Mouse (Mus musculus): ENCODE measurements around the gene Icam1. TPM values are rescaled to one million over a fixed set of nuclear protein-coding genes. Genes with fewer than 3 reads are reported as not detected.

Icam1 gene
- polyA plus RNA-seq, 1 experiment from 2014 or later: 11.9 TPM

DNA sequence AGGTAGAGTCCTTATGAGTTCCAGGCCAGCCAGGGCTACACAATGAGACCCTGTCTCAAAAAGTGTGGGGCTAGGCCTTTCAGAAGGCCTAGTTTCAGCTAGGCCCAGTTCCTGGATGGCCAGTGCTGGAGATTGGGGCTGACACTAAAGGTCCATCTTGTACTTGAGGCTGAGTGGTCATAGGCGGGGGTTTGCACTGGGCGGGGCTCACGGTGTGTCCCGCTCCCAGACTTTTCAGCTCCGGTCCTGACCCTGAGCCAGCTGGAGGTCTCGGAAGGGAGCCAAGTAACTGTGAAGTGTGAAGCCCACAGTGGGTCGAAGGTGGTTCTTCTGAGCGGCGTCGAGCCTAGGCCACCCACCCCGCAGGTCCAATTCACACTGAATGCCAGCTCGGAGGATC is 11.1 kb downstream of the Icam1 start:
- Histone ChIP-seq H3K4me3 (ENCODE audit: low read depth, low read length) (no peak overlapping the region), H3K27me3 (ENCODE audit: control insufficient read depth, insufficient read depth, low read depth, low read length) (peaks cover 2% of the 10 kb centered on the region), H3K4me1 (ENCODE audit: control insufficient read depth, low read depth, low read length) (peaks cover 34% of the 10 kb centered on the region), H3K27ac (ENCODE audit: low read length) (peak overlapping the region; percentile 6), H3K9ac (ENCODE audit: low read depth, low read length) (no peak overlapping the region), H3K4me2 (ENCODE audit: low read depth, low read length) (no peak overlapping the region), H3K36me3 (ENCODE audit: control insufficient read depth, insufficient read depth) (no peaks in the 10 kb centered on the region), H3K9me3 (replicated peaks; ENCODE audit: control insufficient read depth, low read length) (no peaks in the 10 kb centered on the region)
- 84% methylated on average over 12 of the region's 12 CpGs for WGBS (ENCODE audit: insufficient replicate concordance)
- ATAC-seq (ENCODE audit: low read depth): no peak

DNA sequence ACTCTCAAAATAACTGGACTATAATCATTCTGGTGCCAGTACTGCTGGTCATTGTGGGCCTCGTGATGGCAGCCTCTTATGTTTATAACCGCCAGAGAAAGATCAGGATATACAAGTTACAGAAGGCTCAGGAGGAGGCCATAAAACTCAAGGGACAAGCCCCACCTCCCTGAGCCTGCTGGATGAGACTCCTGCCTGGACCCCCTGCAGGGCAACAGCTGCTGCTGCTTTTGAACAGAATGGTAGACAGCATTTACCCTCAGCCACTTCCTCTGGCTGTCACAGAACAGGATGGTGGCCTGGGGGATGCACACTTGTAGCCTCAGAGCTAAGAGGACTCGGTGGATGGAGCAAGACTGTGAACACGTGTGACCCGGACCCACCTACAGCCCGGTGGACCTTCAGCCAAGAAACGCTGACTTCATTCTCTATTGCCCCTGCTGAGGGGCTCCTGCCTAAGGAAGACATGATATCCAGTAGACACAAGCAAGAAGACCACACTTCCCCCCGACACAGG is 12.0 kb downstream of the Icam1 start:
- H3K4me2 ChIP-seq (ENCODE audit: low read depth, low read length): no peak overlapping the region
- H3K36me3 ChIP-seq (ENCODE audit: control insufficient read depth, insufficient read depth): no peaks in the 10 kb centered on the region
- peaks cover 44% of the 10 kb centered on the region for H3K4me1 ChIP-seq (ENCODE audit: control insufficient read depth, low read depth, low read length)
- H3K9ac ChIP-seq (ENCODE audit: low read depth, low read length): peak overlapping the region; percentile 21; the same call in 1 of the 2 replicates
- peaks cover 12% of the 10 kb centered on the region for H3K27me3 ChIP-seq (ENCODE audit: control insufficient read depth, insufficient read depth, low read depth, low read length)
- no peak for ATAC-seq (ENCODE audit: low read depth)
- no peak overlapping the region for H3K4me3 ChIP-seq (ENCODE audit: low read depth, low read length)
- peak overlapping the region; percentile 96 for H3K27ac ChIP-seq (ENCODE audit: low read length)
- H3K9me3 ChIP-seq (replicated peaks; ENCODE audit: control insufficient read depth, low read length): no peaks in the 10 kb centered on the region
- 72% methylated on average over 8 of the region's 8 CpGs for WGBS (ENCODE audit: insufficient replicate concordance)

DNA sequence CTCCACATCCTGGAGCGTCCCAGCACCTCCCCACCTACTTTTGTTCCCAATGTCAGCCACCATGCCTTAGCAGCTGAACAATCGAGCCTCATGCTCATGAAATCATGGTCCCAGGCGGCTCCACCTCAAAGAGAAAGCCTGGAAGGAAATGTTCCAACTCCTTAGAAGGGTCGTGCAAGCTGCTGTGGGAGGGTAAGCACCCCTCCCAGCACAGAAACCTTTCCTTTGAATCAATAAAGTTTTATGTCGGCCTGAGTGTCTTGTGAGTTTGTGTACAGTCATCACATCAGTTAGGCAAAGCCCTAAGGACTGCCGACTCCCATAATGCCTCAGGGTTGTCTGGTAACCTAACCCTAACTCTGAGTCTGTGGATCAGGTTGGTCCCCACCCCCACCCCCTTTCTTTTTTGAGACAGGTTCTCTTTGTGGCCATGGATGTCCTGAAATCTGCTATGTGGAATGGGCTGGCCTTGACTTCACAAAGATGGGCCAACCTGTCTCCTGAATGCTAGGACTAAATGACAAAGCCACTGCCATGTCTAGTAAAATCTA is 12.8 kb downstream of the Icam1 start:
- peak overlapping the region; percentile 92 for H3K9ac ChIP-seq (ENCODE audit: low read depth, low read length)

DNA sequence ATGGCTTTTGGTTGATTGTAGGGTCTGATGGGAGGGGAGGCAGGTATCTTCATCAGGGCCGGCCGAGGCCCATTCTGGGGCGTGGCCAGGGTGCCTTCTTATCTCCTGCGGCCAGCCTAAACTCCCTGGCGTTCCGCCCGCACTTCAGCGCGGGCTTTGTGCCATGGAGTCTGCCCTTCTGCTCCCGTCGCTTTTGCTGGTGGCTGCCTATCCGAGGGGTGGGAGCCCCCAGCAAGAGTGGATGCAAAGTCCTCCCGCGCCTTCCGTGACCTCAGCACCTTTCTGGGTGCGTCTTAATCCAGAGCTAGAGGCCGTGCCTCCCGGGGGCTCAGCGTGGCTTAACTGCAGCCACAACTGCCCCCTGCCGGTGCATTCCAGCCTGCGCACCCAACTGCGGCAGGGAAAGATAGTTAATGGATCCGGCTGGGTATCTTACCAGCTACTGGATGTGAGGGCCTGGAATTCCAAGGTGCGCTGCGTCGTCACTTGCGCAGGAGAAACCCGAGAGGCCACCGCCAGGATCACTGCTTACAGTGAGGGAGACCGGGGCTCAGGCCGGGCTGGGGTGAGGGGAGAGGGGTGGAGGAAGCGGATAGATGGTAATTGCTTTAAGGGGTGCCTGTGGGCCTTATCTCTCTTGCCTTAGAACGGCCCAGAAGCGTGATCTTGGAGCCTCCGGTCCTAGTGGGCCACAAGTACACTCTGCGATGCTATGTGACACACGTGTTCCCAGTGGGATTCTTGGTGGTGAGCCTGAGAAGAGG is 13.7 kb downstream of the Icam1 start, which contains the start of gene Icam4:
Gene Icam4 (plus strand): TSS at position 83 of the 764 bp plus-strand sequence.
- Histone ChIP-seq H3K36me3 (ENCODE audit: control insufficient read depth, insufficient read depth) (no peaks in the 10 kb centered on the region), H3K4me2 (ENCODE audit: low read depth, low read length) (peak within 1 kb of the TSS; percentile 99), H3K9ac (ENCODE audit: low read depth, low read length) (peak within 1 kb of the TSS; percentile 92), H3K27ac (ENCODE audit: low read length) (peak within 1 kb of the TSS; percentile 96), H3K9me3 (replicated peaks; ENCODE audit: control insufficient read depth, low read length) (no peaks in the 10 kb centered on the region), H3K27me3 (ENCODE audit: control insufficient read depth, insufficient read depth, low read depth, low read length) (peaks cover 28% of the 10 kb centered on the region), H3K4me3 (ENCODE audit: low read depth, low read length) (peak within 1 kb of the TSS; percentile 76), H3K4me1 (ENCODE audit: control insufficient read depth, low read depth, low read length) (peaks cover 53% of the 10 kb centered on the region)
- under 1% methylated on average over 37 of the region's 37 CpGs for WGBS (ENCODE audit: insufficient replicate concordance)
- peak; percentile 82 for ATAC-seq (ENCODE audit: low read depth)

More for the DNA sequence above, 12.8 kb downstream of the Icam1 start:
- no peaks in the 10 kb centered on the region for H3K36me3 ChIP-seq (ENCODE audit: control insufficient read depth, insufficient read depth)
- peak overlapping the region; percentile 96 for H3K27ac ChIP-seq (ENCODE audit: low read length)
- peaks cover 52% of the 10 kb centered on the region for H3K4me1 ChIP-seq (ENCODE audit: control insufficient read depth, low read depth, low read length)
- ATAC-seq (ENCODE audit: low read depth): no peak
- H3K4me3 ChIP-seq (ENCODE audit: low read depth, low read length): peak overlapping the region; percentile 76
- H3K27me3 ChIP-seq (ENCODE audit: control insufficient read depth, insufficient read depth, low read depth, low read length): peaks cover 20% of the 10 kb centered on the region
- H3K4me2 ChIP-seq (ENCODE audit: low read depth, low read length): peak overlapping the region; percentile 99
- 38% methylated on average over 6 of the region's 6 CpGs for WGBS (ENCODE audit: insufficient replicate concordance)
- no peaks in the 10 kb centered on the region for H3K9me3 ChIP-seq (replicated peaks; ENCODE audit: control insufficient read depth, low read length)

DNA sequence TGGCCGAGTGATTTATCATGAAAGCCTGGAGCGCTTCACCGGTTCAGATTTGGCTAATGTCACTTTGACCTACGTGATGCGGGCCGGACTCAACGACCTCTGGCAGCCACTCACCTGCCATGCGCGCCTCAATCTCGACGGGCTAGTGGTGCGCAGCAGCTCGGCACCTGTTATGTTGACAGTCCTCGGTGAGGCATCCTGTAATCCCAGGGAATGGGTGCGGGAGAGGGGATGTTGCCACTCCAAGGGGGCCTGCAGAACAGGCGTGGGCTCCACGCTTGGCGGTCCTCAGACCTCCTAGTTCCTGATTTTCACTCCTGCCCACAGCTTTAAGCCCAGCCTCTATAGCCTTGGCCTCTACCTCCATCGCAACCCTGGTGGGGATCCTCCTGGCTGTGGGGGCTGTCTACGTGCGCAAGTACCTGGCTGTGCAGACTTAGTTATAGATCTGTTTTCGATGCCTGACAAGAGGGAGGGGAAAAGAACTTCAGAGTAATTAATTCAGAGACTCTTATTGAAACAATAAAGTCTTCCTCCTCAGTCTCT is 14.3 kb downstream of the Icam1 start:
- Histone ChIP-seq H3K4me1 (ENCODE audit: control insufficient read depth, low read depth, low read length) (peaks cover 56% of the 10 kb centered on the region), H3K27ac (ENCODE audit: low read length) (peak overlapping the region; percentile 96), H3K36me3 (ENCODE audit: control insufficient read depth, insufficient read depth) (no peaks in the 10 kb centered on the region), H3K9me3 (replicated peaks; ENCODE audit: control insufficient read depth, low read length) (no peaks in the 10 kb centered on the region), H3K4me3 (ENCODE audit: low read depth, low read length) (peak overlapping the region; percentile 76), H3K27me3 (ENCODE audit: control insufficient read depth, insufficient read depth, low read depth, low read length) (peaks cover 34% of the 10 kb centered on the region), H3K4me2 (ENCODE audit: low read depth, low read length) (peak overlapping the region; percentile 99), H3K9ac (ENCODE audit: low read depth, low read length) (peak overlapping the region; percentile 92)
- WGBS (ENCODE audit: insufficient replicate concordance): 11% methylated on average over 22 of the region's 22 CpGs
- ATAC-seq (ENCODE audit: low read depth): no peak

DNA sequence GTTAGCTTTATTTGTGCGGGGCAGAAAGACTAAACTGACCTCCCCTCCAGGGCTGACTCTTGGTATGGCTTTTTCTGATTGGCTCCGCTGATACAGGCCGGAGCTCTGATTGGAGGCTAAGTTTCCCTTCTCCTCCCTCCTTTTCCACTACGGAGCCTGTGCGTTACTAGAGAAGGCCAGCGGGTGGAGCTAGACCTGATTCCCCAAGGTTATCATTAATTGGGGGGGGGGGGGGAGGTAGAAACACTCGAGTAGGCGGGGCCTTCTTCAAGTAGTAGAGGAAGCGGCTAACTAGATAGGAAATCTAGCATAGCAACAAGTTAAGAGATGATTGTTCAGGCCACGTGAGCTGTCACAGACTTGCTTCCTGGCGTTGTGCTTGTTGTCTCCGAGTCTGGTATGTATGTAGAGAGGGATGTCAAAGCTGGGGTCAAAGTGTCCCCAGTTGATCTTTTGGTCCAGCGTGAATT is 15.0 kb downstream of the Icam1 start:
- ATAC-seq (ENCODE audit: low read depth): peak; percentile 69
- peak overlapping the region; percentile 92 for H3K9ac ChIP-seq (ENCODE audit: low read depth, low read length)

DNA sequence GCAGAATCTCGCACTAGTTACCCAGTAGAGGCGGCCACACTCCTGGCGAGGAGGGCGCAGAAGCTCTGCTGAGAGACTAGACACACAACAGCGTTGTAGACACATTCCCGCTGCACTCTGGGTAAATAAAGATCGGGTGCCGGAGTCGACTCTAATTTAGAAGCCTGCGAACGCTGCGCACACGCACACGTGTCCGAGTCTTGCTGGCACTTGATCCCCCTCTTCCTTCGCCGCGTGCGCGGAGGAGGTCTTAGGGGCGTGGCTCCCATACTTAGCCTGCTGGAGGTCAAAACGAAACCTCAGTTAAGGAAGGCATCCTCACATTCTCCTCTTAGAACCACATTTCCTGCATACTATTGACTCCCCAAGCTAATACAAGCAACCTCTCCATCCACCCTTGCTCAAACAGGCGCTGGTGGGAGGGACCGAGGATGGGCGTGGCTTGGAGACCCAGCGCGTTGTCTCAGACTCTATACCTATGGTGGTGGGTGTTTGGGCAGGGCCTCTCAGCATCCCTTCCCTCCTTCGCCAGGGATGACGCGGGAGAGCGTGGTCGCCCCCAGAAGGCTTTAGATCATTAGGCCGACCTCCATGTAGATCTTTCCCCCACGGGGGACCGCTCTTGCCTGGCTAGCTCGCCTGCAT is 15.6 kb downstream of the Icam1 start:
- H3K27ac ChIP-seq (ENCODE audit: low read length): peak overlapping the region; percentile 91
- peaks cover 56% of the 10 kb centered on the region for H3K4me1 ChIP-seq (ENCODE audit: control insufficient read depth, low read depth, low read length)
- peaks cover 47% of the 10 kb centered on the region for H3K27me3 ChIP-seq (ENCODE audit: control insufficient read depth, insufficient read depth, low read depth, low read length)
- WGBS (ENCODE audit: insufficient replicate concordance): under 1% methylated on average over 36 of the region's 36 CpGs
- H3K4me3 ChIP-seq (ENCODE audit: low read depth, low read length): peak overlapping the region; percentile 76
- peak overlapping the region; percentile 99 for H3K4me2 ChIP-seq (ENCODE audit: low read depth, low read length)
- ATAC-seq (ENCODE audit: low read depth): no peak
- peak overlapping the region; percentile 66 for H3K9ac ChIP-seq (ENCODE audit: low read depth, low read length)
- H3K9me3 ChIP-seq (replicated peaks; ENCODE audit: control insufficient read depth, low read length): no peaks in the 10 kb centered on the region
- no peaks in the 10 kb centered on the region for H3K36me3 ChIP-seq (ENCODE audit: control insufficient read depth, insufficient read depth)

More for the DNA sequence above, 15.0 kb downstream of the Icam1 start:
- Histone ChIP-seq H3K4me2 (ENCODE audit: low read depth, low read length) (peak overlapping the region; percentile 99), H3K4me3 (ENCODE audit: low read depth, low read length) (peak overlapping the region; percentile 76), H3K9me3 (replicated peaks; ENCODE audit: control insufficient read depth, low read length) (no peaks in the 10 kb centered on the region), H3K27ac (ENCODE audit: low read length) (peak overlapping the region; percentile 96), H3K36me3 (ENCODE audit: control insufficient read depth, insufficient read depth) (no peaks in the 10 kb centered on the region), H3K27me3 (ENCODE audit: control insufficient read depth, insufficient read depth, low read depth, low read length) (peaks cover 41% of the 10 kb centered on the region), H3K4me1 (ENCODE audit: control insufficient read depth, low read depth, low read length) (peaks cover 56% of the 10 kb centered on the region)
- under 1% methylated on average over 13 of the region's 13 CpGs for WGBS (ENCODE audit: insufficient replicate concordance)

DNA sequence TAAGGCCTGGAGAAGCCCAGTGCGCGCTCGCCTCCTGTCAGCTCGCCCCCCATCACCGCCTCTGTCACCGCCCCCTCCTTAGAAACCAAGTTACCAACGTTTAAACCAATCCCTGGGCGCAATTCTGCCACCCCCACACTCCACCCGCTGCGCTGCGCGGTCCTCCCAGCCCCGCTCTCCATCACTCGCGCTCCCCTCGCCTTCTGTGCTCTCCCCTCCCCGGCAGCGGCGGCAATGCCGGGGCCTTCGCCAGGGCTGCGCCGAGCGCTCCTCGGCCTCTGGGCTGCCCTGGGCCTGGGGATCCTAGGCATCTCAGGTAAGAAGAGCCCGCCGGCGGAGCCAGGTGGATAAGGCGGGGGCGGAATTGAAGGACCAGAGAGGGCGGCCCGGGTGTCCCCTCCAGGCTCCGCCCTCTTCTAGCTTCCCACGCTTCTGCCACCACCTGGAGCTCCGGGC is 16.1 kb downstream of the Icam1 start, which contains the start of gene Icam5:
Gene Icam5 (plus strand): TSS at position 178 of the 456 bp plus-strand sequence.
- peak within 1 kb of the TSS; percentile 91 for H3K27ac ChIP-seq (ENCODE audit: low read length)
- WGBS (ENCODE audit: insufficient replicate concordance): under 1% methylated on average over 35 of the region's 35 CpGs
- ATAC-seq (ENCODE audit: low read depth): no peak
- no peaks in the 10 kb centered on the region for H3K9me3 ChIP-seq (replicated peaks; ENCODE audit: control insufficient read depth, low read length)
- peak within 1 kb of the TSS; percentile 76 for H3K4me3 ChIP-seq (ENCODE audit: low read depth, low read length)
- H3K36me3 ChIP-seq (ENCODE audit: control insufficient read depth, insufficient read depth): no peaks in the 10 kb centered on the region
- peaks cover 56% of the 10 kb centered on the region for H3K4me1 ChIP-seq (ENCODE audit: control insufficient read depth, low read depth, low read length)
- peak within 1 kb of the TSS; percentile 99 for H3K4me2 ChIP-seq (ENCODE audit: low read depth, low read length)
- peak within 1 kb of the TSS; percentile 66 for H3K9ac ChIP-seq (ENCODE audit: low read depth, low read length)
- H3K27me3 ChIP-seq (ENCODE audit: control insufficient read depth, insufficient read depth, low read depth, low read length): peaks cover 52% of the 10 kb centered on the region

Measured in liver, embryonic 16.5 days (tissue).